In genomic region chr1:33734001-33734685, GRCm38 (mm10) we compare ENCODE assay signal across 25 mouse cellular contexts. TPM values are rescaled to one million over a fixed set of nuclear protein-coding genes. Genes with fewer than 3 reads are reported as not detected.
DNase-seq lines count a peak whose midpoint lies in the region; ATAC-seq and TF ChIP-seq lines count a peak whose summit lies in the region.
"Had no signal": no experiment of that assay in that cellular context is flagged by ENCODE, and none has a peak within 500 bp of the region (broad histone marks: within the 10 kb centered on the region; RNA-seq: fewer than 3 reads in every experiment).

No protein-coding gene starts in this region.

- no peak for ATAC-seq in kidney, embryonic 16.5 days (ENCODE audit: low FRiP score, low TSS enrichment)
- peak; percentile 53; the same call in 1 of the 2 replicates for ATAC-seq in liver, embryonic 14.5 days (ENCODE audit: insufficient read depth)
- ATAC-seq in liver, embryonic 11.5 days (replicated peaks; ENCODE audit: low FRiP score): no peak
- peak; percentile 82 for ATAC-seq in liver, embryonic 15.5 days (ENCODE audit: insufficient read depth)
- ATAC-seq in neural tube, embryonic 15.5 days (ENCODE audit: low FRiP score): no peak
- no peak for ATAC-seq in forebrain, embryonic 12.5 days (ENCODE audit: low FRiP score)
- ATAC-seq: forebrain, postnatal 0 days; midbrain, embryonic 13.5 days had no signal

- no peak overlapping the region for H3K4me2 ChIP-seq in kidney, embryonic 16.5 days (replicated peaks; ENCODE audit: low read depth, low read length)
- no peak overlapping the region for H3K4me2 ChIP-seq in liver, embryonic 14.5 days (ENCODE audit: low read depth)
- H3K4me2 ChIP-seq in liver, embryonic 11.5 days: no peak overlapping the region
- no peak overlapping the region for H3K4me2 ChIP-seq in liver, embryonic 15.5 days
- H3K4me2 ChIP-seq in neural tube, embryonic 15.5 days: no peak overlapping the region
- H3K4me2 ChIP-seq in forebrain, embryonic 12.5 days: no peak overlapping the region
- H3K4me2 ChIP-seq: heart, embryonic 12.5 days; lung, embryonic 14.5 days; midbrain, embryonic 13.5 days had no signal

- peak; percentile 75 for DNase-seq in kidney, adult 9 months
- no peak for DNase-seq in liver, embryonic 14.5 days (ENCODE audit: low read depth in 3 of 3, low spot score in 3 of 3)
- DNase-seq in liver, embryonic 11.5 days (ENCODE audit: low spot score): no peak
- DNase-seq: adrenal gland, postnatal 10 days; cerebellum, adult 18-20 months; cerebellum, postnatal 14 days; forebrain, postnatal 0 days; gastrocnemius, postnatal 14 days; heart, adult 18-20 months; heart, postnatal 10 days; lung, embryonic 14.5 days; lung, postnatal 36 days; right cerebral cortex, postnatal 14 days; thymus, adult 2 months; thymus, postnatal 4 days had no signal

- no peaks in the 10 kb centered on the region for H3K9me3 ChIP-seq in kidney, embryonic 16.5 days (ENCODE audit: low read length)
- no peaks in the 10 kb centered on the region for H3K9me3 ChIP-seq in liver, embryonic 14.5 days (ENCODE audit: control insufficient read depth, low read length)
- H3K9me3 ChIP-seq in liver, embryonic 11.5 days (ENCODE audit: control insufficient read depth, low read length): no peaks in the 10 kb centered on the region
- H3K9me3 ChIP-seq in liver, embryonic 15.5 days (replicated peaks): no peaks in the 10 kb centered on the region
- H3K9me3 ChIP-seq in neural tube, embryonic 15.5 days (replicated peaks): no peaks in the 10 kb centered on the region
- H3K9me3 ChIP-seq in forebrain, embryonic 12.5 days: no peaks in the 10 kb centered on the region
- H3K9me3 ChIP-seq: forebrain, embryonic 10.5 days; heart, embryonic 12.5 days; megakaryocyte, embryonic 14.5 days; midbrain, embryonic 13.5 days had no signal

- H3K4me3 ChIP-seq in kidney, embryonic 16.5 days (ENCODE audit: low read length): no peak overlapping the region
- H3K4me3 ChIP-seq in liver, embryonic 14.5 days (ENCODE audit: insufficient read depth in 1 of 2, low read depth in 2 of 2, low read length in 2 of 2): no peak overlapping the region
- no peak overlapping the region for H3K4me3 ChIP-seq in liver, embryonic 11.5 days (ENCODE audit: low read depth, low read length)
- no peak overlapping the region for H3K4me3 ChIP-seq in liver, embryonic 15.5 days (replicated peaks)
- no peak overlapping the region for H3K4me3 ChIP-seq in neural tube, embryonic 15.5 days (replicated peaks)
- H3K4me3 ChIP-seq in forebrain, embryonic 12.5 days (replicated peaks): no peak overlapping the region
- H3K4me3 ChIP-seq: forebrain, embryonic 10.5 days; heart, embryonic 12.5 days; layer of hippocampus, adult 2 months; megakaryocyte, embryonic 14.5 days; midbrain, embryonic 13.5 days had no signal

- no peak for TF ChIP-seq CTCF in liver, embryonic 14.5 days (IDR thresholded peaks at IDR 0.05; ENCODE audit: low read depth)

- WGBS in kidney, embryonic 16.5 days: 78% methylated on average over 5 of the region's 5 CpGs
- 64% methylated on average over 5 of the region's 5 CpGs for WGBS in liver, embryonic 14.5 days (ENCODE audit: insufficient replicate concordance)
- WGBS in liver, embryonic 11.5 days: 80% methylated on average over 5 of the region's 5 CpGs
- WGBS in liver, embryonic 15.5 days (ENCODE audit: insufficient replicate concordance): 61% methylated on average over 5 of the region's 5 CpGs
- WGBS in neural tube, embryonic 15.5 days: 51% methylated on average over 5 of the region's 5 CpGs
- 81% methylated on average over 5 of the region's 5 CpGs for WGBS in forebrain, embryonic 12.5 days

- peaks cover 48% of the 10 kb centered on the region for H3K36me3 ChIP-seq in kidney, embryonic 16.5 days (ENCODE audit: insufficient read depth, low read length)
- H3K36me3 ChIP-seq in liver, embryonic 14.5 days (replicated peaks; ENCODE audit: control insufficient read depth, insufficient read depth, low read depth): no peaks in the 10 kb centered on the region; the same call in none of the 2 replicates
- peaks cover 15% of the 10 kb centered on the region; the same call in 1 of the 2 replicates for H3K36me3 ChIP-seq in liver, embryonic 11.5 days (ENCODE audit: control insufficient read depth, insufficient read depth, low read length)
- peaks cover 37% of the 10 kb centered on the region for H3K36me3 ChIP-seq in liver, embryonic 15.5 days (replicated peaks)
- H3K36me3 ChIP-seq in neural tube, embryonic 15.5 days: peaks cover 64% of the 10 kb centered on the region
- H3K36me3 ChIP-seq in forebrain, embryonic 12.5 days (replicated peaks): peaks cover 81% of the 10 kb centered on the region

- no peak overlapping the region for H3K9ac ChIP-seq in kidney, embryonic 16.5 days (replicated peaks; ENCODE audit: low read length)
- no peak overlapping the region for H3K9ac ChIP-seq in liver, embryonic 14.5 days (replicated peaks)
- no peak overlapping the region for H3K9ac ChIP-seq in liver, embryonic 11.5 days (ENCODE audit: low read depth, low read length)
- no peak overlapping the region for H3K9ac ChIP-seq in liver, embryonic 15.5 days
- no peak overlapping the region for H3K9ac ChIP-seq in neural tube, embryonic 15.5 days (replicated peaks)
- no peak overlapping the region for H3K9ac ChIP-seq in forebrain, embryonic 12.5 days
- H3K9ac ChIP-seq: forebrain, postnatal 0 days; heart, embryonic 12.5 days; lung, embryonic 14.5 days; midbrain, embryonic 13.5 days had no signal

- no peak for TF ChIP-seq EP300 in liver, embryonic 14.5 days (IDR thresholded peaks at IDR 0.05; ENCODE audit: low read depth)

- no peaks in the 10 kb centered on the region for H3K27me3 ChIP-seq in kidney, embryonic 16.5 days (ENCODE audit: insufficient read depth, low read length)
- H3K27me3 ChIP-seq in liver, embryonic 14.5 days (ENCODE audit: control insufficient read depth, insufficient read depth, low read length): no peaks in the 10 kb centered on the region
- no peaks in the 10 kb centered on the region for H3K27me3 ChIP-seq in liver, embryonic 11.5 days (replicated peaks; ENCODE audit: control insufficient read depth, insufficient read depth, low read length)
- no peaks in the 10 kb centered on the region for H3K27me3 ChIP-seq in liver, embryonic 15.5 days
- no peaks in the 10 kb centered on the region for H3K27me3 ChIP-seq in neural tube, embryonic 15.5 days (replicated peaks)
- H3K27me3 ChIP-seq in forebrain, embryonic 12.5 days: no peaks in the 10 kb centered on the region
- H3K27me3 ChIP-seq: heart, embryonic 12.5 days; megakaryocyte, embryonic 14.5 days; midbrain, embryonic 13.5 days had no signal

- H3K4me1 ChIP-seq in kidney, embryonic 16.5 days (ENCODE audit: insufficient read depth, low read length): no peaks in the 10 kb centered on the region
- H3K4me1 ChIP-seq in liver, embryonic 14.5 days (replicated peaks; ENCODE audit: control insufficient read depth in 2 of 2, insufficient read depth in 2 of 2, low read length in 1 of 2): no peaks in the 10 kb centered on the region
- no peaks in the 10 kb centered on the region for H3K4me1 ChIP-seq in liver, embryonic 11.5 days (replicated peaks; ENCODE audit: control insufficient read depth, insufficient read depth, low read length)
- H3K4me1 ChIP-seq in liver, embryonic 15.5 days (replicated peaks): 0 out of 2 replicates have a peak, but pooled peaks cover 3% of the 10 kb centered on the region
- no peaks in the 10 kb centered on the region for H3K4me1 ChIP-seq in neural tube, embryonic 15.5 days
- no peaks in the 10 kb centered on the region for H3K4me1 ChIP-seq in forebrain, embryonic 12.5 days
- H3K4me1 ChIP-seq: forebrain, embryonic 10.5 days; heart, embryonic 12.5 days; midbrain, embryonic 13.5 days had no signal

- no peak overlapping the region; the same call in 1 of the 2 replicates for H3K27ac ChIP-seq in kidney, embryonic 16.5 days (ENCODE audit: low read length)
- H3K27ac ChIP-seq in liver, embryonic 14.5 days: no peak overlapping the region
- no peak overlapping the region for H3K27ac ChIP-seq in liver, embryonic 11.5 days (ENCODE audit: low read depth, low read length)
- no peak overlapping the region for H3K27ac ChIP-seq in liver, embryonic 15.5 days (replicated peaks)
- 0 out of 2 replicates have a peak overlapping the region, but pooled peaks have one; percentile 13 for H3K27ac ChIP-seq in neural tube, embryonic 15.5 days (replicated peaks)
- no peak overlapping the region for H3K27ac ChIP-seq in forebrain, embryonic 12.5 days
- H3K27ac ChIP-seq: forebrain, embryonic 10.5 days; layer of hippocampus, adult 2 months; midbrain, embryonic 13.5 days; stomach, postnatal 0 days had no signal

RNA-seq across cellular contexts. Expression of gene Rab23, which starts 14.5 kb away (rescaled TPM):
- polyA plus RNA-seq in kidney, embryonic 16.5 days (2015; fragmentation: Nextera tagmentation; extraction: Ambion mirVana): 26.8 and 27.5 TPM in 2 replicates
- 2.1 and 2.5 TPM in 2 replicates for polyA plus RNA-seq in liver, embryonic 14.5 days (2012; rRNA removed)
- polyA plus RNA-seq in liver, embryonic 14.5 days (2014; fragmentation: Nextera tagmentation; extraction: Ambion mirVana): 2.9 and 3.8 TPM in 2 replicates
- polyA plus RNA-seq in liver, embryonic 11.5 days (2014; fragmentation: Nextera tagmentation; extraction: Ambion mirVana): 10.1 and 11.6 TPM in 2 replicates
- polyA plus RNA-seq in liver, embryonic 15.5 days (2015; fragmentation: Nextera tagmentation; extraction: Ambion mirVana): 3.7 and 4.7 TPM in 2 replicates
- 31.1 and 32.4 TPM in 2 replicates for polyA plus RNA-seq in neural tube, embryonic 15.5 days (2015; fragmentation: Nextera tagmentation; extraction: Ambion mirVana)
- 30.7 and 32.3 TPM in 2 replicates for polyA plus RNA-seq in forebrain, embryonic 12.5 days (2016; fragmentation: Nextera tagmentation; extraction: Ambion mirVana)

RNA-seq across cellular contexts. Expression of gene Bag2, which starts 23.5 kb away (rescaled TPM):
- 98.1 and 105 TPM in 2 replicates for polyA plus RNA-seq in kidney, embryonic 16.5 days (2015; fragmentation: Nextera tagmentation; extraction: Ambion mirVana)
- 27.5 and 30.2 TPM in 2 replicates for polyA plus RNA-seq in liver, embryonic 14.5 days (2012; rRNA removed)
- 45.4 and 45.9 TPM in 2 replicates for polyA plus RNA-seq in liver, embryonic 14.5 days (2014; fragmentation: Nextera tagmentation; extraction: Ambion mirVana)
- polyA plus RNA-seq in liver, embryonic 11.5 days (2014; fragmentation: Nextera tagmentation; extraction: Ambion mirVana): 103 and 108 TPM in 2 replicates
- 47.7 and 48.7 TPM in 2 replicates for polyA plus RNA-seq in liver, embryonic 15.5 days (2015; fragmentation: Nextera tagmentation; extraction: Ambion mirVana)
- 24.2 and 29.9 TPM in 2 replicates for polyA plus RNA-seq in neural tube, embryonic 15.5 days (2015; fragmentation: Nextera tagmentation; extraction: Ambion mirVana)
- polyA plus RNA-seq in forebrain, embryonic 12.5 days (2016; fragmentation: Nextera tagmentation; extraction: Ambion mirVana): 28.3 and 29.0 TPM in 2 replicates

Comparison
In these comparisons a context has a peak if more than half of its experiments do, and no peak if none do; other contexts are left out.
1. ATAC-seq: peak in liver, embryonic 14.5 days (single experiment) and liver, embryonic 15.5 days (single experiment); none in kidney, embryonic 16.5 days (single experiment), liver, embryonic 11.5 days (single experiment), neural tube, embryonic 15.5 days (single experiment) and forebrain, embryonic 12.5 days (single experiment).